Mouse (Mus musculus): ENCODE data around the gene Gtf2ird1.
A peak's percentile ranks its signal among the peaks of the same experiment; 100 is the strongest.

DNA sequence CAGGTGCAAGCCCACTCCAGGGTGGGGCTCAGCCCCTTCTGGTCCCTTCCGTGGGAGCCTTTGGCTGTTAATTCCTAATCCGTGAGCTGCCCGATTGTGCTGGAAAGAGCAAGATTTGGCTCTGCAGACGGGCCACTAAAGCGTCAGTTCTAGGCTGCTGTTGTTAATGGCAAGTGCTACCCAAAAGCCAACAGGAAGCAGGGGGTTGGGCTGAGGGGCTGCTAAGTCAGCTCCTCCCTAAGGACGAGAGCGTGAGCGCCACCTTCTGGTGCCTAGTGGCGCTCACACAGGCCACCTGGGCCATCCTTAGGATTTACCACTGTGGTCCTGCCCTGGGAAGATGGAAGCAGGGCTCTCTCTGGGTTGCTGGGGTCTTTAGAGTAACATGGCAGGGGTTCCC is 33.1 kb upstream of the Gtf2ird1 start:
- TF ChIP-seq POLR2A (IDR thresholded peaks at IDR 0.05; ENCODE audit: insufficient read depth, low read depth, low read length) (no peak), CTCF (IDR thresholded peaks at IDR 0.05) (peak; percentile 66), EP300 (IDR thresholded peaks at IDR 0.05; ENCODE audit: insufficient read depth, low read depth, low read length) (no peak)

All from heart, adult 2 months (tissue).